ENCODE assay signal across 16 mouse cellular contexts in the genomic region with DNA sequence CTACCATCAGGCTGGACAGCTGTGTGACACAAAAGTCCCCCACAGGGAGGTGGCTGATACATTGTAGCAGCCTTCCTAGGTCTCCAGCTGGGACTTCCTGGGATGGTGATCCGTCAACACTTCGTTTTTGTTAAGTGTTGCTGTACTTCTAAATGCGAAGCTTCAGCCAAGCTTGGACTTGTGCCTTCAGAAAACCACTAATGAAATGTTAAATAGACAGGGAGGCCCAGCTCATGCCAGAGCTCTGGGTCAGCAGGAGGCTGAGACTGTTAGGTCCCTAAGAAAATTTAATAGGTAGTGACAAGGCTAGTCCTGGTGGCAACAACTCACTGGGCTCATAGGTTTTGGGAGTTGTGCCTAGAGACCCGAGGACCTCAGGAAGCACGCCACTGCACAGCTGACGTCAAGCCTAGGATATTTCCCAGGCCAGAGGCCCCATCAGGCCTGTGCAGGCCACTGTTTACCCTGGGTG.
DNase-seq lines count a peak whose midpoint lies in the region; ATAC-seq and TF ChIP-seq lines count a peak whose summit lies in the region.
"Had no signal": no experiment of that assay in that cellular context is flagged by ENCODE, and none has a peak within 500 bp of the region (broad histone marks: within the 10 kb centered on the region; RNA-seq: fewer than 3 reads in every experiment).

No protein-coding gene starts in this region.

- DNase-seq in gastrocnemius, adult 2 months: no peak
- DNase-seq in gastrocnemius, postnatal 4 days (ENCODE audit: low spot score in 2 of 2): no peak
- DNase-seq in midbrain, embryonic 11.5 days (ENCODE audit: low spot score, missing footprints): peak; percentile 19
- peak; percentile 55 for DNase-seq in kidney, postnatal 14 days
- DNase-seq in yolk sac, embryonic 10.5 days (ENCODE audit: low spot score): peak; percentile 15
- no peak for DNase-seq in thymus, postnatal 4 days
- DNase-seq in right cerebral cortex, adult 18-20 months: no peak
- DNase-seq: adrenal gland, postnatal 14 days; cerebellum, adult 8-10 months; liver, embryonic 13.5 days; midbrain, embryonic 14.5 days; thymus, postnatal 25 days had no signal

- TF ChIP-seq CTCF in gastrocnemius, adult 2 months (IDR thresholded peaks at IDR 0.05): no peak

- no peak for ATAC-seq in midbrain, embryonic 11.5 days (ENCODE audit: low FRiP score)
- ATAC-seq in midbrain, embryonic 16.5 days: no peak
- ATAC-seq: hindbrain, embryonic 16.5 days had no signal

- H3K27me3 ChIP-seq in midbrain, embryonic 11.5 days (ENCODE audit: control insufficient read depth, insufficient read depth, low read length): no peaks in the 10 kb centered on the region
- H3K27me3 ChIP-seq in midbrain, embryonic 16.5 days (ENCODE audit: control insufficient read depth, insufficient read depth, low read depth, low read length): no peaks in the 10 kb centered on the region
- H3K27me3 ChIP-seq: embryonic facial prominence, embryonic 13.5 days; liver, embryonic 13.5 days; neural tube, embryonic 15.5 days had no signal

- no peak overlapping the region for H3K4me2 ChIP-seq in midbrain, embryonic 11.5 days
- no peak overlapping the region for H3K4me2 ChIP-seq in midbrain, embryonic 16.5 days (ENCODE audit: low read length)
- H3K4me2 ChIP-seq: embryonic facial prominence, embryonic 13.5 days; liver, embryonic 13.5 days; neural tube, embryonic 15.5 days had no signal

- no peak overlapping the region for H3K9ac ChIP-seq in midbrain, embryonic 11.5 days (ENCODE audit: low read length)
- no peak overlapping the region for H3K9ac ChIP-seq in midbrain, embryonic 16.5 days (ENCODE audit: low read depth, low read length)
- H3K9ac ChIP-seq: embryonic facial prominence, embryonic 13.5 days; liver, embryonic 13.5 days; neural tube, embryonic 15.5 days had no signal

- H3K36me3 ChIP-seq in midbrain, embryonic 11.5 days (ENCODE audit: control insufficient read depth, insufficient read depth, low read length): no peaks in the 10 kb centered on the region
- H3K36me3 ChIP-seq in midbrain, embryonic 16.5 days (ENCODE audit: control insufficient read depth, insufficient read depth, low read length): no peaks in the 10 kb centered on the region
- H3K36me3 ChIP-seq: embryonic facial prominence, embryonic 13.5 days; liver, embryonic 13.5 days; neural tube, embryonic 15.5 days had no signal

- no peaks in the 10 kb centered on the region for H3K9me3 ChIP-seq in midbrain, embryonic 11.5 days (ENCODE audit: control insufficient read depth, low read length)
- H3K9me3 ChIP-seq in midbrain, embryonic 16.5 days (replicated peaks; ENCODE audit: control insufficient read depth, low read length, poor library complexity, severe bottlenecking): no peaks in the 10 kb centered on the region
- H3K9me3 ChIP-seq: embryonic facial prominence, embryonic 13.5 days; liver, embryonic 13.5 days; neural tube, embryonic 15.5 days had no signal

- WGBS in midbrain, embryonic 11.5 days: 68% methylated on average over 6 of the region's 6 CpGs
- WGBS in midbrain, embryonic 16.5 days: 58% methylated on average over 6 of the region's 6 CpGs

- intact Hi-C loops in gastrocnemius, adult 2 months (cut with DNase I): no loop called here

- no peak overlapping the region for H3K4me3 ChIP-seq in gastrocnemius, adult 2 months
- H3K4me3 ChIP-seq in midbrain, embryonic 11.5 days (ENCODE audit: low read depth, low read length): no peak overlapping the region
- no peak overlapping the region for H3K4me3 ChIP-seq in midbrain, embryonic 16.5 days (ENCODE audit: low read depth, low read length)
- H3K4me3 ChIP-seq: embryonic facial prominence, embryonic 13.5 days; liver, embryonic 13.5 days; neural tube, embryonic 15.5 days had no signal

- H3K4me1 ChIP-seq in midbrain, embryonic 11.5 days (ENCODE audit: control insufficient read depth, insufficient read depth, low read length): peaks cover 5% of the 10 kb centered on the region
- peaks cover 7% of the 10 kb centered on the region for H3K4me1 ChIP-seq in midbrain, embryonic 16.5 days (ENCODE audit: control insufficient read depth, insufficient read depth, low read length)

- peak overlapping the region; percentile 46; the same call in 1 of the 2 replicates for H3K27ac ChIP-seq in gastrocnemius, adult 2 months
- H3K27ac ChIP-seq in midbrain, embryonic 11.5 days (ENCODE audit: low read depth, low read length): no peak overlapping the region
- H3K27ac ChIP-seq in midbrain, embryonic 16.5 days (ENCODE audit: low read length): no peak overlapping the region
- H3K27ac ChIP-seq: embryonic facial prominence, embryonic 13.5 days; liver, embryonic 13.5 days; neural tube, embryonic 15.5 days had no signal

Comparison
In these comparisons a context has a peak if more than half of its experiments do, and no peak if none do; other contexts are left out.
1. DNase-seq: peak in midbrain, embryonic 11.5 days (single experiment), kidney, postnatal 14 days (single experiment) and yolk sac, embryonic 10.5 days (single experiment); none in gastrocnemius, adult 2 months (single experiment), gastrocnemius, postnatal 4 days (0 of 2), thymus, postnatal 4 days (single experiment) and right cerebral cortex, adult 18-20 months (single experiment).